Comparison of ENCODE assay signal across 9 mouse cellular contexts in the genomic region with DNA sequence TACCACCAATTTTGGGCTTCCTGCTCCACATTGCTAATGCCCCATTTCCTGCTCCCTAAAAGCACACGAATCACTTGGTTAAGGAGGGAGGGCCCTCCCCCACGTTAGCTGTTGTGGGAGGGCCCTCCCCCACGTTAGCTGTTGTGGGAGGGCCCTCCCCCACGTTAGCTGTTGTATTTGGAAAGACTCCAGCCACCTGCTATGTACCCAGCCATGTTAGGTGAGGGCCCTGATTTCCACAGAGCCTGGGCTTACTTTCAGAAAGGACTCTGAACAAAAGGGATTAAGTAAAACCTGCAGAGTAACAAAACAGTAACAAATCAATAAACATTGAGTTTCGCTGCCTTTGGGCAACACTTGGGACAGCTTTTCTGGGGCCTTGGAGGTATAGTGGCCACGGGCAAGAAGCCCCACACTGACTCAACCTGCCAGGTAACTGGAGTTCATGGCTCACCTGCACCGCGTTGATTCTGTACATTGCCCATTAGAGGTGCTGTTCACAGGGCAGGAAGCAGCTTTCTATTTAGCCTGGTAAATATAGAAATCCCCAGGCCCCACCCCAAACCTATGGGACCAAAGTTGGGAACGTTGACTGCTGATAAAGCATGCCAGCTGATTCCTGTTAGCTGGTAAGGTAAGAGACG.
DNase-seq lines count a peak whose midpoint lies in the region; ATAC-seq and TF ChIP-seq lines count a peak whose summit lies in the region.
"Had no signal": no experiment of that assay in that cellular context is flagged by ENCODE, and none has a peak within 500 bp of the region (broad histone marks: within the 10 kb centered on the region; RNA-seq: fewer than 3 reads in every experiment).

No protein-coding gene starts in this region.

- TF ChIP-seq CTCF in lung, embryonic 14.5 days (IDR thresholded peaks at IDR 0.05; ENCODE audit: low read depth): no peak

- H3K27ac ChIP-seq in lung, embryonic 14.5 days (ENCODE audit: low read depth): peak overlapping the region; percentile 79
- H3K27ac ChIP-seq: neural tube, embryonic 15.5 days had no signal

- no peaks in the 10 kb centered on the region for H3K79me2 ChIP-seq in myocyte (ENCODE audit: control insufficient read depth, insufficient read depth)

- H3K9me3 ChIP-seq in lung, embryonic 14.5 days (ENCODE audit: low read depth, low read length): no peaks in the 10 kb centered on the region
- H3K9me3 ChIP-seq: neural tube, embryonic 15.5 days had no signal

- 39% methylated on average over 10 of the region's 10 CpGs for WGBS in lung, embryonic 14.5 days

- peak; percentile 31 for DNase-seq in lung, embryonic 14.5 days
- DNase-seq in lung, postnatal 14 days: no peak
- peak; percentile 38 for DNase-seq in NIH3T3 (ENCODE audit: low read depth)
- no peak for DNase-seq in embryo, embryonic 11 days
- no peak for DNase-seq in layer of hippocampus, postnatal 36 days

- no peak overlapping the region for H3K9ac ChIP-seq in lung, embryonic 14.5 days
- H3K9ac ChIP-seq: neural tube, embryonic 15.5 days had no signal

- no peak overlapping the region for H3K4me2 ChIP-seq in lung, embryonic 14.5 days
- peak overlapping the region; percentile 83 for H3K4me2 ChIP-seq in myocyte (ENCODE audit: low read depth)
- H3K4me2 ChIP-seq: neural tube, embryonic 15.5 days had no signal

- no peaks in the 10 kb centered on the region for H3K36me3 ChIP-seq in lung, embryonic 14.5 days (ENCODE audit: insufficient read depth)
- no peaks in the 10 kb centered on the region for H3K36me3 ChIP-seq in myocyte (ENCODE audit: control insufficient read depth, insufficient read depth)
- H3K36me3 ChIP-seq: neural tube, embryonic 15.5 days had no signal

- peak; percentile 56; the same call in 1 of the 2 replicates for ATAC-seq in lung, embryonic 14.5 days (ENCODE audit: insufficient read depth)
- peak; percentile 52 for ATAC-seq in granulocyte monocyte progenitor cell, adult 5-6 weeks (replicated peaks; ENCODE audit: poor library complexity, severe bottlenecking)

- no peak for TF ChIP-seq POLR2A in myocyte (IDR thresholded peaks at IDR 0.05; ENCODE audit: insufficient read length, low read depth)

- H3K4me3 ChIP-seq in lung, embryonic 14.5 days (ENCODE audit: low read depth, low read length): no peak overlapping the region
- no peak overlapping the region for H3K4me3 ChIP-seq in myocyte
- H3K4me3 ChIP-seq: erythroblast, embryonic 14.5 days; neural tube, embryonic 15.5 days had no signal

- no peaks in the 10 kb centered on the region for H3K27me3 ChIP-seq in lung, embryonic 14.5 days (ENCODE audit: insufficient read depth, low read length)
- no peaks in the 10 kb centered on the region for H3K27me3 ChIP-seq in myocyte (ENCODE audit: control insufficient read depth, insufficient read depth, insufficient read length)
- H3K27me3 ChIP-seq: neural tube, embryonic 15.5 days had no signal

- no peak overlapping the region for H3ac ChIP-seq in myocyte (ENCODE audit: control insufficient read depth, insufficient read length)

- peaks cover 8% of the 10 kb centered on the region for H3K4me1 ChIP-seq in lung, embryonic 14.5 days (ENCODE audit: insufficient read depth)

TF ChIP-seq in myocyte, 11 proteins besides CTCF, POLR2A, EP300 and RAD21:
- peak in 1 of 3 experiments; percentile 17 for TF ChIP-seq MYOG (IDR thresholded peaks at IDR 0.05; ENCODE audit: control insufficient read depth in 1 of 3, insufficient read depth in 1 of 3, insufficient read length in 2 of 3, low read depth in 2 of 3)
- no peak for TF ChIP-seq REST (IDR thresholded peaks at IDR 0.05; ENCODE audit: insufficient read depth, insufficient read length)
- peak; percentile 30 for TF ChIP-seq SRF (IDR thresholded peaks at IDR 0.05; ENCODE audit: control insufficient read depth, insufficient read length, low read depth)
- TF ChIP-seq CEBPB (IDR thresholded peaks at IDR 0.05; ENCODE audit: insufficient read depth, poor library complexity, severe bottlenecking): no peak
- TF ChIP-seq TCF12 (IDR thresholded peaks at IDR 0.05; ENCODE audit: insufficient read depth, poor library complexity, severe bottlenecking): no peak
- peak in 2 of 3 experiments; percentile 48 to 76 for TF ChIP-seq MYOD1 (IDR thresholded peaks at IDR 0.05; ENCODE audit: control insufficient read depth in 1 of 3, insufficient read length in 2 of 3, low read depth in 2 of 3)
- no peak for TF ChIP-seq POLR2AphosphoS2 (IDR thresholded peaks at IDR 0.05; ENCODE audit: insufficient read length, low read depth)
- no peak for TF ChIP-seq MAX (IDR thresholded peaks at IDR 0.05; ENCODE audit: low read depth)

Comparison
In these comparisons a context has a peak if more than half of its experiments do, and no peak if none do; other contexts are left out.
1. DNase-seq: peak in lung, embryonic 14.5 days (single experiment) and NIH3T3 (single experiment); none in lung, postnatal 14 days (single experiment), embryo, embryonic 11 days (single experiment) and layer of hippocampus, postnatal 36 days (0 of 2).